Mouse (Mus musculus) left cerebral cortex, postnatal 4 days (tissue): ENCODE measurements around the gene Herc3. TPM values are rescaled to one million over a fixed set of nuclear protein-coding genes. Genes with fewer than 3 reads are reported as not detected.
A peak's percentile ranks its signal among the peaks of the same experiment; 100 is the strongest.

Source experiments
- DNase-seq: peaks from one replicate; pipeline ENCODE4 v3.0.0-alpha.2; 2022
- intact Hi-C: fragments of 180-260 bp; cut with DNase I; formaldehyde crosslinking; loops from one replicate; pipeline ENCODE4 v1.15.1; 2025
- total RNA-seq, 2 experiments: library from RNA; stranded (reverse); gene quantifications; 2 replicates each; pipeline ENCODE4 v1.2.3; 2021

The Herc3 gene
- total RNA-seq, 2 experiments from 2014 or later, result 136 to 139 TPM

GRCm38 (mm10) chr6:58964091-58964490 lies 132.8 kb downstream of the Herc3 start:
- intact Hi-C loops, result no loop called here
- DNase-seq, result no peak

- no peak for DNase-seq
- intact Hi-C loops, result no loop called here
Measured at GRCm38 (mm10) chr6:58964565-58964964, 133.3 kb downstream of the Herc3 start.

GRCm38 (mm10) chr6:58965071-58965831 lies 134.0 kb downstream of the Herc3 start:
- intact Hi-C loops, result no loop called here
- DNase-seq, result peak; percentile 39

- intact Hi-C loops, result no loop called here
- no peak for DNase-seq
Measured at GRCm38 (mm10) chr6:58968272-58968671, 137.0 kb downstream of the Herc3 start.

Other genes with a start within 250 kb of the Herc3 start
- gene Abcg2, start 246.9 kb upstream of the Herc3 start, total RNA-seq, result 10 to 100 TPM; 31.0 to 33.4 TPM
- 10 to 100 TPM; 53.5 to 90.9 TPM for gene Nap1l5, start 75.6 kb downstream of the Herc3 start, total RNA-seq
- gene Fam13a, start 193.1 kb downstream of the Herc3 start, total RNA-seq, result 10 to 100 TPM in 1 of 2 experiments, 1 to 10 TPM in 1; 10.0 to 12.5 TPM